Mouse (Mus musculus) bone marrow macrophage, adult 2 months (primary cell): ENCODE data around the gene Pim3.

Experiments
- CTCF ChIP-seq: IDR thresholded peaks from 2 replicates; pipeline ENCODE4 v1.5.1; 2012; ENCODE audit warnings: low read depth, mild to moderate bottlenecking, low read length, moderate library complexity
- POLR2A ChIP-seq: IDR thresholded peaks from 2 replicates; pipeline ENCODE4 v1.6.1; 2012; ENCODE audit warnings: mild to moderate bottlenecking, low read depth, low read length, borderline replicate concordance

- no peak for TF ChIP-seq CTCF
- no peak for TF ChIP-seq POLR2A
Observed at GRCm38 (mm10) chr15:88821403-88821802, 40.6 kb upstream of the Pim3 start.
